Mouse (Mus musculus): ENCODE results near the gene Hspg2.

The Hspg2 gene

GRCm38 (mm10) chr4:137500149-137500548 lies 31.6 kb downstream of the Hspg2 start:
- no peak for DNase-seq (ENCODE audit: low spot score in 2 of 2)

GRCm38 (mm10) chr4:137500953-137501352 lies 32.4 kb downstream of the Hspg2 start:
- no peak for DNase-seq (ENCODE audit: low spot score in 2 of 2)

DNA sequence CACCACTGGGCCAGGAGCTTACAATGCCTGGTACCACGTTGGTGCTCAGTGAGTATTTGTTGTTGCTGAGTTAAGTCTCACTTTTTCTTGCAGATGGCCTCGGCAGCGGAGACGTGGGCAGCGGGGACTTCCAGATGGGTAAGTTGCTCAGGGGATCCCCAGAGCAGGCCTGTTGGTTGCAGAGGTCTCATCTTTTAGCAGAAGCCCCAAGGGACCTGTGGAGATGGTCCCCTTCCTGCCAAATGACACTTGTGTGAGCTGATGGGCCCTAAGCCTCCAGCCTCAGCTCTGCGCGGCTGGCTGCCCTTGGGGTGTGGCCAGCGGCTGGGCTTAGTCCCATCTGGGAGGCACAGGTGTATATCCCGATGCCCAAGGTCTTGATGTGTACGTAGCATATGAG lies 33.6 kb downstream of the Hspg2 start:
- DNase-seq (ENCODE audit: low spot score in 2 of 2), result no peak

DNA sequence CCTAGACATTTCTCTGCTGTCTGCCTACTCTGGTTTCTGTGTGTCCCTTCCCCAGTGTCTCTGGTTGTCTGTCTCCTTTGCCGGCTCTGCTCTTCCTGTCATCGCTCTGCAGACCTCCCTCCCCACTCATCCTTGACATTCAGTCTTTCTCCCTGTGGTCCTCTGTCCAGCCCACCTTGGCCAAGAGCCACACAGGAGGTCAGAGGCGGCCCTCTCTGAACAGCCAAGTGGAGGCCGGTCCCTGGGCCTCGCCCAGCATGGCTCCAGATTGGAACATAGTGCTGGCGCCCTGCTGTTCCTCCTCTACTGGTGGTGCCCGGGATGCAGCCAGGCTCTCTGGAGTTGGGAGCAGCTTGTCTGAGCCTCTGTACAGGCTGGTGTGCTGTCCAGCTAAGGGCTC lies 34.2 kb downstream of the Hspg2 start:
- DNase-seq (ENCODE audit: low spot score in 2 of 2), result no peak

- DNase-seq (ENCODE audit: low spot score in 2 of 2), result no peak
These were observed 35.0 kb downstream of the Hspg2 start for GRCm38 (mm10) chr4:137503509-137503971.

DNA sequence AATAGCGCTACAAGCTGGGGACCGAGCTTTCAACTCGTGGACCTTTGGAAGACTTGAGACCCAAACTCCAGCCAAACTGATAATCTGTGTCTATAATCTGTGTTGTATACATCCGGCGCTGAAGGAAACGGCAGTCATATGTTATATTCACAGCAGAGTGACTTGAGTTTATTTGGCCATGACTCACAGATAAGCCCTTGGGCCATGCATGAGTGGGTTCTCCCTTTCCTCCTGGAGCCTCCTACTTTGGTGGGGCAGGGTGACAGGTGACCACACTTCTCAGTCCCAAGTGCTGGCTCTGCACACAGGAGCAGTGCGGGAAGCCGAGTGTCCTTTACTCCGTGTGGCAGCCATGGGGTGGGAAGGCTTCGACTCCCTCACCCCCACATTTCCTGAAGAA lies 38.1 kb downstream of the Hspg2 start:
- DNase-seq (ENCODE audit: low spot score in 2 of 2), result no peak

DNA sequence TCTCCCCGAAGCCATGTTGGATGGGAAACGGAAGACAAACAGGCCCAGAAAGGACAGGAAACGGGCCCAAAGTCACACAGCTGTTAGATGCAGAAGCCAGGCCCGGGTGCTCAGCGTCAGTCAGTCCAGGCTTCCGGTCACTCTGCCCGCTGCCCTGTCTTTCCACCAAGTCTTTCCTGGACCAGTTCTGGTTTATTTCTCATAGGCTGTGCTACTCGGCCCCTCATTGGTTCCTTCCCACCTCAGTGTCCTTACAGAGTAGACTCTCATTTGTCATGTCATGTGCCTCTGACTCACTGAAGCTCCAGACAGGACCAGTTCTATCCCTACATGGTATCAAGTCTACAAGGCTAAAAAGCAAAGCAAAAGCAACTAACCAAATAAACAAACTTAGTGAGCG lies 41.0 kb downstream of the Hspg2 start:
- no peak for DNase-seq (ENCODE audit: low spot score in 2 of 2)

GRCm38 (mm10) chr4:137510021-137510696 lies 41.6 kb downstream of the Hspg2 start:
- DNase-seq (ENCODE audit: low spot score in 2 of 2), result no peak

DNA sequence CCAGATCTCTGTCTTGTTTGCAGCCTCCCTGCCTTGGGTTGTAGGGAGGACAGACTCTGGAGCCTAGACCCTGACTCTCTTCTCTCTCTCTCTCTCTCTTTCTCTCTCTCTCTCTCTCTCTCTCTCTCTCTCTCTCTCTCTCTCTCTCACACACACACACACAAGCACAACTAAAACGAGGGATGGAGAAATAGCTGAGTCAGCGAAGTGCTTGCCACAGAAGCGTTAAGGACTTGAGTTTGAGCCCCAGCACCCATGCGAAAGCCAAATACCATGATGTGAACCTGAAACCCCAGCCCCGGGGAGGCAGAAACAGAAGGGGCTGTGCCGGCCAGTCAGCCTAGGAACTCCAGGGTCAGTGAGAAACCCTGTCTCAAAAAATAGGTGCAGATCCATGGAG lies 44.3 kb downstream of the Hspg2 start:
- DNase-seq (ENCODE audit: low spot score in 2 of 2), result no peak

DNA sequence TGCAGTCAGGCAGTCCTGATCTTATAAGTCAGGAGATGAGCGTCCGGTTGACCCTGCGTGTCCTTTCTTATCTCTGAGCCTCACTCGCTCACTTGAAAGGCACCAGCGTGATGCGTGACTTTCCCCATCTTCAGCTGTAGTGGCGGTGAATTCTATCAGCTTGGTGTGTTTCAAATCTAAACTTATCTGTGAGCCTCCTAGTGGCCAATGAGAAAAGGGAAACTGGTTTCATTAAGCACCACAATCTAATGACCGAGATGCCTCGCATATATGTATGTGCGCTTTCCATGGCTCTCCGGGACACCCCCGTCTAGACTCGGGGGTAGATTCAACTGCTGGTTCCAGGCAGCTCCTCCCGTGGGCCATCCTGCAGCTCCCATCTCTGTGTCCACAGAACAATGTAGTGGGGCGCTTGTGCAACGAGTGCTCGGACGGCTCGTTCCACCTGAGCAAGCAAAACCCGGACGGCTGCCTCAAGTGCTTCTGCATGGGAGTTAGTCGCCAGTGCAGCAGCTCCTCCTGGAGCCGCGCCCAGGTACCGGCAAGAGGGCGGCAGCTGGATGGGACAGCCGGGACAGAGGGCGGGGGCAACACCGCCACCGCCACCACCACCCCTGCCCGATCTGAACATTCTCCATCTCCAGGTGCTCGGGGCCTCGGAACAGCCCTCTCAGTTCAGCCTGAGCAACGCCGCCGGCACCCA lies 49.6 kb downstream of the Hspg2 start:
- DNase-seq (ENCODE audit: low spot score in 2 of 2), result no peak

DNA sequence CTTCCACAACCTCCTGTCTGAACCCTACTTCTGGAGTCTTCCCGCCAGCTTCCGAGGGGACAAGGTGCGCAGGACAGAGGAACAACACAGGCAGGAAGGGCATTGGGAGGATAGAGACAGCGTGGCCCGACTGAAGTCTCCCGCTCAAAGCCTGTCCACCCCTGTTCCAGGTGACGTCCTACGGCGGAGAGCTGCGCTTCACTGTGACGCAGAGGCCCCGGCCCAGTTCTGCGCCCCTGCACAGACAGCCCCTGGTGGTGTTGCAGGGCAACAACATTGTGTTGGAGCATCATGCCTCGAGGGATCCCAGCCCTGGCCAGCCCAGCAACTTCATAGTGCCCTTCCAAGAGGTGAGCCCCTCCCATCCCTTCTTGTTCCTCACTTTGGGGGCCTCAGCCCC lies 50.2 kb downstream of the Hspg2 start:
- no peak for DNase-seq (ENCODE audit: low spot score in 2 of 2)

DNA sequence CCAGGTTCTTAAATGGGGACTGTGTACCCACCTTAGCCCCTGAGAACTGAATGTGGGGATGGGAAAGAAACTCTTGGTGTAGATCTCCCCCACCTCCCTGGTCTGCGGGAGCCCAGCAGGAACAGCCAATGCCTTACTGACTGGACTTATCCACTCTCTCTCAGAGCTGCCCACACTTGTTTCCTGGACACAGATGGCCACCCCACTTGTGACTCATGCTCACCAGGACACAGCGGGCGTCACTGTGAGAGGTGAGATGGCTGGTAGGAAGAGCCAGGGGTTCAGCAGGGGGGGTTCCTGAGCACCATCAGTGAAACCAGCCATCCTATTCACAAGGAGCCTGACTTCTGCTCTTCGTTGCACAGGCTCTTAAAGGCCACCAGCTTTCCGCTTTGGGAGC lies 51.8 kb downstream of the Hspg2 start:
- DNase-seq (ENCODE audit: low spot score in 2 of 2), result no peak

- DNase-seq (ENCODE audit: low spot score in 2 of 2), result no peak
These were observed 53.4 kb downstream of the Hspg2 start for GRCm38 (mm10) chr4:137521966-137522365.

GRCm38 (mm10) chr4:137525426-137525825 lies 56.9 kb downstream of the Hspg2 start:
- DNase-seq (ENCODE audit: low spot score in 2 of 2), result no peak

- no peak for DNase-seq (ENCODE audit: low spot score in 2 of 2)
These were observed 58.8 kb downstream of the Hspg2 start for GRCm38 (mm10) chr4:137527368-137527767.

DNA sequence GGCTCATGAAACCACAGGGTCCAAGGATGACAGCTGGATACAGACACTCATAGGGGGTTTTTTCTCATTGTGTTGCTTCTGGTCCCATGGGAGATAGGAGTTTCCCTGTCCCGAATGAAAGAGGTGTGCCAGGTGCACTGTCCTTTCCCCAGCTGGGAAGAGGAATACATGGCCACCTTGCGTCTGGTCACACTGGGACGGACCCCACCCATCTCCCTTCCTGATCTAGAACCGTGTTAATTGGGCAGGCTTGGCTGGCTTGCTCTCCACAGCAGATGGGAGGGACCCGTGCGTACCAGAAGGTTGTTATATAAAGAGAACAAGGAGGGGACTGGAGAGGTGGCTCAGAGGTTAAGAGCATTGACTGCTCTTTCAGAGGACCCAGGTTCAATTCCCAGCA lies 59.3 kb downstream of the Hspg2 start:
- DNase-seq (ENCODE audit: low spot score in 2 of 2), result no peak

GRCm38 (mm10) chr4:137540356-137540755 lies 71.8 kb downstream of the Hspg2 start:
- DNase-seq (ENCODE audit: low spot score in 2 of 2), result no peak

DNA sequence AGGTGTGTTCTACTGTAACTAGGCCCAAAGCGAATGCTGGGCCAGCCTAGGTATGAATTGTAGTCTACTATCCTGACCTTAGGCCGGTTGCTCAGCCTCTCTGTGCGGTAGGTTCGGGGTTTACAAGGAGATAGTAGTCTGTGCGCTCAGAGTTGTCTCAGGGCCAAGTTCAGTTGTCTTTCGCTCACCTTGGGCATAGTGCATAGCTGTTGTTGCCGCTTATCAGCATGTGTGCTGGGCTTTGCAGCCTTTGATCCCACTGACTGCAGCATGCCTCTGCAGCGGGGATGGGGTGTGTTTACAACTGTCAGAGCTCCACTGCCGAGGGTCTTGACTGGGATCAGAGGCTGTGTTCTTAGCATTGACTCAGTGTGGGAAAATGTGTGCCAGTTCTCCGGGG lies 74.4 kb downstream of the Hspg2 start:
- DNase-seq (ENCODE audit: low spot score in 2 of 2), result no peak

DNA sequence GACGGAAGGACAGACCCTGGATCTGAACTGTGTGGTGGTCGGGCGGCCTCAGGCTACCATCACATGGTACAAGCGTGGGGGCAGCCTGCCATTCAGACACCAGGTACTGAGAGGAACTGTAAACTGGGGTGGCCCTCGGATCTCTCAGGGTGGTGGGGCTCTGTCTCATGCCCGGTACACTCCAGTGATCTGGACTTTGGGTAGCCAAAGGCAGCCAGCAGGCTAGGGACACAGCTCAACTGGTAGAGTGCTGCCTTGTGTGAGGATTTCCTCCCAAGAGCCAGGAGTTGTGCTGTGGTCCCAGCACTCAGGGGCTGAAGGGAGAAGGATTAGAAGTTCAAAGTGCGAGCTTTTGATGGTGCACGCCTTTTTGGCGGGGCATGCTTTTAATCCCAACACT lies 77.0 kb downstream of the Hspg2 start:
- DNase-seq (ENCODE audit: low spot score in 2 of 2), result no peak

- DNase-seq (ENCODE audit: low spot score in 2 of 2), result no peak
These were observed 77.5 kb downstream of the Hspg2 start for GRCm38 (mm10) chr4:137546003-137546525.

- no peak for DNase-seq (ENCODE audit: low spot score in 2 of 2)
These were observed 84.9 kb downstream of the Hspg2 start for GRCm38 (mm10) chr4:137553466-137553865.

GRCm38 (mm10) chr4:137556673-137557210 lies 88.2 kb downstream of the Hspg2 start:
- DNase-seq (ENCODE audit: low spot score in 2 of 2), result no peak

DNA sequence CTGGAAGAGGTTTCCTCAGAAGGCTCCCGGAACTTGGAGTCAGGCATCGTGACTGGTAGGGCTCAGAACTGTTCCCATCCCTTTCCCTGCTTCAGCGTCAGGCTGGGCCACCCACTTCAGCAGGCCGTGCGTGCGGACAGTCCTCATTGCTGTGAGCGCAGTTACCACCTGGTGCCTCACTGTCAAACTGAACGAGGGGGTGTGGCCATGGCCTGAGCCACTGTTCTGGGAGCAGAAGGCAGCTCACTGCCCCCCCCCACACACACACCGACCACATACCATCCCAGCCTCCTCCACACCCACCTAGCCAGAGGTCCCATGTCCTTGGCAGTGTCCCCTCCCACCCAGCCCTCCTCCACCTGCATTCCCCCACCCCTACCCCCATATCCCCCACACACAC lies 101.3 kb downstream of the Hspg2 start:
- no peak for DNase-seq (ENCODE audit: low spot score in 2 of 2)

All from urinary bladder, adult 18-20 months (tissue).